Mouse (Mus musculus): ENCODE measurements around the gene Arl15. TPM values are rescaled to one million over a fixed set of nuclear protein-coding genes. Genes with fewer than 3 reads are reported as not detected.

Gene Arl15
- polyA plus RNA-seq, 1 experiment from 2014 or later, result 19.5 TPM

- Histone ChIP-seq H3K9me3 (no peaks in the 10 kb centered on the region), H3K4me1 (no peaks in the 10 kb centered on the region), H3K27me3 (no peaks in the 10 kb centered on the region), H3K4me3 (no peak overlapping the region), H3K9ac (replicated peaks) (no peak overlapping the region), H3K36me3 (no peaks in the 10 kb centered on the region), H3K4me2 (replicated peaks) (no peak overlapping the region), H3K27ac (replicated peaks) (no peak overlapping the region)
- 86% methylated on average over 9 of the region's 9 CpGs for WGBS
- no peak for ATAC-seq (replicated peaks)
These were observed 269.8 kb downstream of the Arl15 start for GRCm38 (mm10) chr13:114064069-114064468.

DNA sequence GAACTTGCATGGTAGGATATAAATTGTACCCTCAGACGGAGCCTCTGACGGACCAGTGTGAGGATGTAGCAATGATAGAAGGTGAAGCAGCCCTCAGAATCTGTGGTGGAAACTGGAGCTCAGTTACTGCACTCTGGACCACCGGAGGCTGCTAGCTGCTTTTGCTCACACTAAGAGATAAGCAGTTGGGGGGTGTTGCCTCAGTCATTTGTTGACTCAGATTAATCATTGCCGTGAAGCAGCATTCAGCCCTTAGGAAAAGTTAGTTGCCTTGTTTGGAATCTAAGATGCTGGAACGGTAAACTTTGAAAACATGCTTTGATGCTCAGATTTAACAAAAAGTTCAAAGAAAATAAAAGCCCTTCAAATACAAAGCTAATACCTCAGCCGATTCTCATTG, 270.7 kb downstream of the Arl15 start:
- H3K27ac ChIP-seq (replicated peaks), result no peak overlapping the region
- 60% methylated on average over 6 of the region's 6 CpGs for WGBS
- no peaks in the 10 kb centered on the region for H3K9me3 ChIP-seq
- no peak for ATAC-seq (replicated peaks)
- no peak overlapping the region for H3K4me3 ChIP-seq
- no peaks in the 10 kb centered on the region for H3K4me1 ChIP-seq
- no peaks in the 10 kb centered on the region for H3K36me3 ChIP-seq
- no peak overlapping the region for H3K4me2 ChIP-seq (replicated peaks)
- H3K9ac ChIP-seq (replicated peaks), result no peak overlapping the region
- no peaks in the 10 kb centered on the region for H3K27me3 ChIP-seq

- H3K9me3 ChIP-seq, result no peaks in the 10 kb centered on the region
- H3K4me2 ChIP-seq (replicated peaks), result no peak overlapping the region
- no peaks in the 10 kb centered on the region for H3K4me1 ChIP-seq
- H3K9ac ChIP-seq (replicated peaks), result no peak overlapping the region
- H3K27me3 ChIP-seq, result no peaks in the 10 kb centered on the region
- no peak for ATAC-seq (replicated peaks)
- WGBS, result 73% methylated on average over 5 of the region's 5 CpGs
- no peak overlapping the region for H3K4me3 ChIP-seq
- H3K36me3 ChIP-seq, result no peaks in the 10 kb centered on the region
- H3K27ac ChIP-seq (replicated peaks), result no peak overlapping the region
These were observed 274.1 kb downstream of the Arl15 start for GRCm38 (mm10) chr13:114068421-114068820.

GRCm38 (mm10) chr13:114071439-114071838, 277.1 kb downstream of the Arl15 start:
- no peaks in the 10 kb centered on the region for H3K9me3 ChIP-seq
- WGBS, result 96% methylated on average over 7 of the region's 7 CpGs

DNA sequence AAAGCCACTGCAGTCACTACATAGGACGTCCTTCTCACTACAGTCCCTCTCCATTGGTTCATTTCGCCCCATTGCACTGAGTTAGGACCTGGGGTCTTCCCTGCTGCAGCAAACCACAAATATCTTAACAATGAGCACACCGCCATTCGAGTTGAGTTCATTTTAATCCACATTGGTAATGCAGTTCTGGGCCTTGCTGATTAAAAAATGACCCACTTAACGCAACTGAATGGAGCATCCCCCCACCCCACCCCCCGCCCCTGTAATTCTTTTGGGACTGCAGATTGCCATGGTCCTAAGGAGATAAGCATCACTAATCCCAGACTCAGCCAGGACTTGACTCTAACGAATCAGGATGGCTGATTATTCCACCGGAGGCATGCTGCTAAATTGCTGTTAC, 280.2 kb downstream of the Arl15 start:
- Histone ChIP-seq H3K36me3 (no peaks in the 10 kb centered on the region), H3K4me1 (peaks cover 15% of the 10 kb centered on the region), H3K4me2 (replicated peaks) (no peak overlapping the region), H3K9me3 (no peaks in the 10 kb centered on the region), H3K27ac (replicated peaks) (no peak overlapping the region), H3K27me3 (no peaks in the 10 kb centered on the region), H3K4me3 (no peak overlapping the region), H3K9ac (replicated peaks) (no peak overlapping the region)
- whole genome bisulfite sequencing, result 18% methylated on average over 8 of the region's 8 CpGs
- ATAC-seq (replicated peaks), result no peak

More at GRCm38 (mm10) chr13:114071439-114071838, 277.1 kb downstream of the Arl15 start:
- H3K4me2 ChIP-seq (replicated peaks), result no peak overlapping the region
- no peaks in the 10 kb centered on the region for H3K36me3 ChIP-seq
- no peaks in the 10 kb centered on the region for H3K27me3 ChIP-seq
- H3K9ac ChIP-seq (replicated peaks), result no peak overlapping the region
- H3K4me1 ChIP-seq, result no peaks in the 10 kb centered on the region; the same call in 1 of the 2 replicates
- ATAC-seq (replicated peaks), result no peak
- H3K27ac ChIP-seq (replicated peaks), result no peak overlapping the region
- H3K4me3 ChIP-seq, result no peak overlapping the region

- Histone ChIP-seq H3K36me3 (no peaks in the 10 kb centered on the region), H3K4me1 (peaks cover 15% of the 10 kb centered on the region), H3K27ac (replicated peaks) (no peak overlapping the region), H3K27me3 (no peaks in the 10 kb centered on the region), H3K9ac (replicated peaks) (no peak overlapping the region), H3K9me3 (no peaks in the 10 kb centered on the region), H3K4me3 (no peak overlapping the region), H3K4me2 (replicated peaks) (no peak overlapping the region)
- peak; percentile 10; the same call in 1 of the 2 replicates for ATAC-seq (replicated peaks)
- WGBS, result 70% methylated on average over 9 of the region's 9 CpGs
These were observed 281.5 kb downstream of the Arl15 start for GRCm38 (mm10) chr13:114075724-114076384.

GRCm38 (mm10) chr13:114077181-114077580, 282.9 kb downstream of the Arl15 start:
- Histone ChIP-seq H3K9ac (replicated peaks) (no peak overlapping the region), H3K4me3 (no peak overlapping the region), H3K4me1 (peaks cover 15% of the 10 kb centered on the region), H3K27ac (replicated peaks) (no peak overlapping the region), H3K4me2 (replicated peaks) (no peak overlapping the region), H3K9me3 (no peaks in the 10 kb centered on the region), H3K27me3 (no peaks in the 10 kb centered on the region), H3K36me3 (no peaks in the 10 kb centered on the region)
- 44% methylated on average over 9 of the region's 9 CpGs for WGBS
- ATAC-seq (replicated peaks), result peak; percentile 72; the same call in 1 of the 2 replicates

DNA sequence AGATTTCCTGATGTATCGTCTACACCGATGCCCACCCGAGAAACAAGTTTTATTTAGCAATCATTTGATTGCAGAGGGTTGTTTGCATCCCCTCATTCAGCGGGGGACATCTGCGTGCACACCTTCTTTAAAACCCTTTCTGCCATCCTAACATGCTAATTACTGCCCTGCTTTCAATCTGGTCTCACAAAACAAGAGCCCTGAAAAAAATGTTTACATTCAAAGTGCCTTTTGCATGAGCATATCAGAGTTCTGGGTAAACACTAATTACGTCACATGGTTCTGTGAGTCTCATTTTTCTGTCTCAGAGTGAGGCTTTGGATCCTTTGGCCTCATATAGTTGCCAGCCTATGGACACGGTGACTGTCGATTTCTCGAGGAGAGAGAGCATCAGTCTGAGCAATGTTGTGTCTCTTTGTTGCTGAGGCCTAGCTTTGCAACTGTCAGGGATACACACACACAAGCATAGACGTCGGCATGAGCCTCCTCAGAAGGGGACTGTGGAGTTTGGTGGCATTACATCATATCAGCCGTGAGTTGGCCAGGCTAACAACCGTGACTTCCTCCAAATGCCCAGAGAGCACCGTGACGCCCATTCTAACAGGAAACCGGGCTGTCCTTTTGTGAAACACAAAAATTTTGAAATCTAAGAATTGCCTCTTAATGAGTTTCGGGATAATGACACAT, 283.4 kb downstream of the Arl15 start:
- Histone ChIP-seq H3K4me3 (no peak overlapping the region), H3K27me3 (no peaks in the 10 kb centered on the region), H3K9me3 (no peaks in the 10 kb centered on the region), H3K4me1 (peaks cover 15% of the 10 kb centered on the region), H3K4me2 (replicated peaks) (no peak overlapping the region; the same call in 1 of the 2 replicates), H3K36me3 (no peaks in the 10 kb centered on the region), H3K9ac (replicated peaks) (no peak overlapping the region), H3K27ac (replicated peaks) (no peak overlapping the region)
- ATAC-seq (replicated peaks), result peak; percentile 62
- 23% methylated on average over 17 of the region's 17 CpGs for WGBS

DNA sequence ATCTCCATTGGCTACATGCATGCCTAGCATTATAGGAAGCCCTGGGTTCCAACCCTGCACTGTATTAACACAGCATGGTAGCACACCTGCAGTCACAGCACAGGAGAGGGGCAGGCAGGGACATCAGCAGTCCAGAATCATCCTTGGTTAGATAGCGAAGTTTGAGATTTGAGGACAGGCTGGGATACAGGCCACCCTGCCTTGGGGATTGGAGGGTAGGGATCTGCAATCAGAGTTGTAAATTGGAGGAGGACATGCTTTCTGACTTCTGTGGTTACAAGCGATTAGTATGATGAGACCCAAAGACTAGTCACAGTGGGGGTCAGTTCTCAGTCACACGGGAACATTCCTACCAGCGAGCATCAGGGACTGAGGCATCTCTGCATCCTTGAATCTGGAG, 284.5 kb downstream of the Arl15 start:
- no peak overlapping the region for H3K9ac ChIP-seq (replicated peaks)
- no peak overlapping the region for H3K4me3 ChIP-seq
- no peaks in the 10 kb centered on the region for H3K9me3 ChIP-seq
- 85% methylated on average over 4 of the region's 4 CpGs for WGBS
- H3K36me3 ChIP-seq, result no peaks in the 10 kb centered on the region
- H3K27ac ChIP-seq (replicated peaks), result no peak overlapping the region
- H3K4me2 ChIP-seq (replicated peaks), result no peak overlapping the region
- H3K4me1 ChIP-seq, result peaks cover 15% of the 10 kb centered on the region
- no peak for ATAC-seq (replicated peaks)
- no peaks in the 10 kb centered on the region for H3K27me3 ChIP-seq

GRCm38 (mm10) chr13:114079751-114080150, 285.4 kb downstream of the Arl15 start:
- no peak overlapping the region for H3K27ac ChIP-seq (replicated peaks)
- 90% methylated on average over 6 of the region's 6 CpGs for WGBS
- no peaks in the 10 kb centered on the region for H3K36me3 ChIP-seq
- no peaks in the 10 kb centered on the region for H3K27me3 ChIP-seq
- ATAC-seq (replicated peaks), result no peak
- H3K9ac ChIP-seq (replicated peaks), result no peak overlapping the region
- H3K4me3 ChIP-seq, result no peak overlapping the region
- H3K9me3 ChIP-seq, result no peaks in the 10 kb centered on the region
- H3K4me2 ChIP-seq (replicated peaks), result no peak overlapping the region
- H3K4me1 ChIP-seq, result peaks cover 15% of the 10 kb centered on the region

- Histone ChIP-seq H3K36me3 (no peaks in the 10 kb centered on the region), H3K4me2 (replicated peaks) (no peak overlapping the region), H3K4me1 (peaks cover 15% of the 10 kb centered on the region), H3K27ac (replicated peaks) (no peak overlapping the region), H3K27me3 (no peaks in the 10 kb centered on the region), H3K4me3 (no peak overlapping the region), H3K9me3 (no peaks in the 10 kb centered on the region), H3K9ac (replicated peaks) (no peak overlapping the region)
- no peak for ATAC-seq (replicated peaks)
- 93% methylated on average over 8 of the region's 8 CpGs for WGBS
These were observed 286.2 kb downstream of the Arl15 start for GRCm38 (mm10) chr13:114080491-114080890.

- no peak overlapping the region for H3K4me3 ChIP-seq
- no peaks in the 10 kb centered on the region for H3K9me3 ChIP-seq
- H3K9ac ChIP-seq (replicated peaks), result no peak overlapping the region
- no peak overlapping the region for H3K4me2 ChIP-seq (replicated peaks)
- 89% methylated on average over 3 of the region's 3 CpGs for WGBS
- no peaks in the 10 kb centered on the region for H3K27me3 ChIP-seq
- H3K27ac ChIP-seq (replicated peaks), result no peak overlapping the region
- H3K4me1 ChIP-seq, result no peaks in the 10 kb centered on the region
- no peak for ATAC-seq (replicated peaks)
- H3K36me3 ChIP-seq, result no peaks in the 10 kb centered on the region
These were observed 289.3 kb downstream of the Arl15 start for GRCm38 (mm10) chr13:114083570-114084138.
